Mouse (Mus musculus) gastrocnemius, adult 8-10 months (tissue): ENCODE data around the gene Sars2. TPM values are rescaled to one million over a fixed set of nuclear protein-coding genes. Genes with fewer than 3 reads are reported as not detected.

ENCODE experiments used
- total RNA-seq, 4 experiments: library from RNA; stranded (reverse); gene quantifications; 2 replicates each; pipeline ENCODE4 v1.2.4; 2022

Gene Sars2
- total RNA-seq, 4 experiments from 2014 or later, result 12.3 to 13.5 (median 12.6) TPM

Other genes starting within 250 kb of the Sars2 start
- gene Ifnl2, start 231.5 kb upstream of the Sars2 start, total RNA-seq, result not detected
- not detected for gene Ifnl3, start 219.2 kb upstream of the Sars2 start, total RNA-seq
- gene Sycn, start 201.1 kb upstream of the Sars2 start, total RNA-seq, result not detected
- not detected for gene Nccrp1, start 194.7 kb upstream of the Sars2 start, total RNA-seq
- gene Samd4b, start 143.8 kb upstream of the Sars2 start, total RNA-seq, result 10 to 100 TPM in 2 of 4 experiments, 1 to 10 TPM in 2; 8.9 to 11.9 (median 10.1) TPM
- 1 to 10 TPM; 1.8 to 3.7 (median 2.9) TPM for gene Pak4, start 143.8 kb upstream of the Sars2 start, total RNA-seq
- not detected for gene Acp7, start 110.7 kb upstream of the Sars2 start, total RNA-seq
- under 1 TPM in 3 of 4 experiments, not detected in 1; 0.12 to 0.68 (median 0.13) TPM for gene Fbxo27, start 49.1 kb upstream of the Sars2 start, total RNA-seq
- 1 to 10 TPM; 4.0 to 7.0 (median 5.6) TPM for gene Fbxo17, start 25.2 kb upstream of the Sars2 start, total RNA-seq
- 10 to 100 TPM; 36.1 to 42.4 (median 40.5) TPM for gene Mrps12, start 172 bp upstream of the Sars2 start, total RNA-seq
- gene Ccer2, start 14.2 kb downstream of the Sars2 start, total RNA-seq, result not detected
- 100 to 1,000 TPM in 1 of 4 experiments, 10 to 100 TPM in 3; 94.9 to 105 (median 96.4) TPM for gene Sirt2, start 24.7 kb downstream of the Sars2 start, total RNA-seq
- gene Nfkbib, start 25.5 kb downstream of the Sars2 start, total RNA-seq, result 10 to 100 TPM; 28.5 to 34.2 (median 31.2) TPM
- under 1 TPM in 3 of 4 experiments, not detected in 1; 0.27 to 0.70 (median 0.56) TPM for gene Rinl, start 47.0 kb downstream of the Sars2 start, total RNA-seq
- 100 to 1,000 TPM; 105 to 116 (median 109) TPM for gene Hnrnpl, start 66.5 kb downstream of the Sars2 start, total RNA-seq
- 100 to 1,000 TPM; 222 to 343 (median 237) TPM for gene Ech1, start 83.2 kb downstream of the Sars2 start, total RNA-seq
- 1 to 10 TPM in 3 of 4 experiments, under 1 TPM in 1; 0.58 to 1.6 (median 1.4) TPM for gene Lgals4, start 91.9 kb downstream of the Sars2 start, total RNA-seq
- not detected for gene Lgals7, start 121.9 kb downstream of the Sars2 start, total RNA-seq
- gene Capn12, start 139.4 kb downstream of the Sars2 start, total RNA-seq, result under 1 TPM in 1 of 4 experiments, not detected in 3; 0.11 TPM
- gene Actn4, start 220.3 kb downstream of the Sars2 start, total RNA-seq, result 10 to 100 TPM; 21.3 to 36.9 (median 28.2) TPM
- gene Eif3k, start 239.9 kb downstream of the Sars2 start, total RNA-seq, result 100 to 1,000 TPM; 130 to 143 (median 134) TPM
- gene Map4k1, start 240.1 kb downstream of the Sars2 start, total RNA-seq, result under 1 TPM; 0.22 to 0.82 (median 0.41) TPM